Mouse (Mus musculus) testis, adult 2 months (tissue): ENCODE results near the gene Aebp1.

Source experiments
- CTCF ChIP-seq: fragments of 200-500 bp; IDR thresholded peaks from 2 replicates; pipeline ENCODE4 v1.5.1; 2012; ENCODE audit warnings: low read depth, mild to moderate bottlenecking, inconsistent platforms, low read length, moderate library complexity; ENCODE audit not compliant: control insufficient read depth, insufficient read depth, insufficient replicate concordance
- POLR2A ChIP-seq: fragments of 200-500 bp; IDR thresholded peaks from 2 replicates; pipeline ENCODE4 v1.6.1; 2012; ENCODE audit warnings: low read depth, mild to moderate bottlenecking, inconsistent platforms, low read length, moderate library complexity; ENCODE audit not compliant: control insufficient read depth

DNA sequence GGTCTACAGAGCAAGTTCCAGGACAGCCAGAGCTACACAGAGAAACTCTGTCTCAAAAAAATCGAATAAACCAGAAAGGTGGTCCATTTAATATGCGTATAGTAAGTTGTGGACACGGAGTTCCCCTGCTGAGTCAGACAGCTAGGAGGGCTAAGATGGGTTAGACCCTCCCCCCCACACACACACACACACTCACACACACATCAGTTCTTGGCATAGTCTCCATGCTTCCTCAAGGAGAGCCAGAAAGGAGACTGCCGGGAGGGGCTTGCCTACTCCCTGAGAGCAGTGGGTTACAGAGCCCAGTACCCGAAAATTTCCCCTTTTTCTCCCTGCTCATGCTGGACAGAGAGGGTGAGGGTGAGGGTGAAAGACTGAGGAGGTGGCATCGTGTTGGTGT lies 1.1 kb upstream of the Aebp1 start:
- TF ChIP-seq POLR2A (no peak), CTCF (no peak)
